Mouse (Mus musculus): ENCODE data around the gene Llgl2. TPM values are rescaled to one million over a fixed set of nuclear protein-coding genes. Genes with fewer than 3 reads are reported as not detected.

Gene Llgl2
- total and polyA plus RNA-seq, 3 experiments: 18.4 to 20.3 (median 19.4) TPM

DNA sequence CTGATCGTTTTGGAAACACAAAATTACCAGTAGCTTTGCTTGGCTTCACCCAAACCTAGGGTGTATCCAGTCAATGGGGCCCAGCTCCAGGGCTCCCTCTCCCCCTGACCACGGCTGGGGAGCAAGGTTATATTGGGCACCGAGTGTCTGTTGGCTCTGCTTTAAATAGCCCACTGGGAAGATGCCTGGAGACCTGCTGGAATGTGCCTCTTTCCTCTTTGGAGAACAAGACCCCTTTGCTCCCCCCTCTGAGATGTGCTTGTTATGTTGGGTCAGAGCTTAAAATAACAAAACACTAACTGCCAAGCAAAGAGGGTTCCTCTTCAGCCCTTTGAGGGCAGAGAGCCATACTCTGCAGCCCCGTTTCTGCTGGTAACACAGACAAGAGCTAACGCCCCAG, 78.3 kb downstream of the Llgl2 start:
- intact Hi-C loops (cut with DNase I): no loop called here
- 45% methylated on average over 5 of the region's 5 CpGs for WGBS
- Histone ChIP-seq H3K9ac (ENCODE audit: low read depth, low read length) (peak overlapping the region; percentile 39; the same call in 1 of the 2 replicates), H3K4me3 (peak overlapping the region; percentile 4; the same call in 1 of the 2 replicates), H3K79me2 (replicated peaks; ENCODE audit: control insufficient read depth, insufficient read depth, low read length) (no peaks in the 10 kb centered on the region), H3K27ac (peak overlapping the region; percentile 88), H3K4me1 (ENCODE audit: control insufficient read depth, insufficient read depth, low read length) (peaks cover 19% of the 10 kb centered on the region), H3K27me3 (ENCODE audit: control insufficient read depth, insufficient read depth, low read length) (no peaks in the 10 kb centered on the region), H3K36me3 (ENCODE audit: control insufficient read depth, insufficient read depth, low read length) (no peaks in the 10 kb centered on the region; the same call in 1 of the 2 replicates)
- TF ChIP-seq EP300 (IDR thresholded peaks at IDR 0.05; ENCODE audit: insufficient read depth, low read depth, low read length) (peak; percentile 46; the same call in 1 of the 2 replicates), CTCF (IDR thresholded peaks at IDR 0.05) (no peak), POLR2A (IDR thresholded peaks at IDR 0.05; ENCODE audit: insufficient read depth, low read depth, low read length) (peak; percentile 50; the same call in 1 of the 2 replicates)
- peak in 1 of 2 experiments; percentile 66 for DNase-seq

DNA sequence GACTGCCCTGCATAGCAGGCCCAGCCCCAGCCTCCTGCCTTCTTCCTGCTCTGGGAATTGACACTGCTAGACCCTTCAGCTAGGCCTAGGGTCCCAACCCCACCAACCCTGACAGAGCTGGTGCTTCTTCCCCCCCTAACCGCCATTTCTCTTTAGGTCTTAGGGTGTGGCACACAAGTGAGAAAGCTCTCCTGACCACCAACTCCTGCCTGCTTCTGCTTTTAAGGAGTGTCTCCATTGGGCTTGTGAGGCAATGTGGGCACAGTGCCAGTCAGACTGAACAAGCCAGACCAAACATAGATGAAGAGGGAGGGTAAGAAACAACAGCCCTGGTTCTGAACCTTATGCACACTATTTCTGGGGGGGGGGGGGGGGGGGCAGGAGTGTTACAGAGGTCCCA, 79.0 kb downstream of the Llgl2 start:
- Histone ChIP-seq H3K27ac (peak overlapping the region; percentile 88), H3K79me2 (replicated peaks; ENCODE audit: control insufficient read depth, insufficient read depth, low read length) (no peaks in the 10 kb centered on the region), H3K36me3 (ENCODE audit: control insufficient read depth, insufficient read depth, low read length) (no peaks in the 10 kb centered on the region; the same call in 1 of the 2 replicates), H3K4me3 (no peak overlapping the region), H3K9ac (ENCODE audit: low read depth, low read length) (peak overlapping the region; percentile 24), H3K4me1 (ENCODE audit: control insufficient read depth, insufficient read depth, low read length) (peaks cover 19% of the 10 kb centered on the region), H3K27me3 (ENCODE audit: control insufficient read depth, insufficient read depth, low read length) (no peaks in the 10 kb centered on the region)
- peak; percentile 62 to 71 for DNase-seq
- TF ChIP-seq CTCF (IDR thresholded peaks at IDR 0.05) (no peak), EP300 (IDR thresholded peaks at IDR 0.05; ENCODE audit: insufficient read depth, low read depth, low read length) (0 out of 2 replicates have a peak, but pooled peaks have one; percentile 2)
- intact Hi-C loops (cut with DNase I): no loop called here
- 24% methylated on average over 1 of the region's 1 CpGs for WGBS

DNA sequence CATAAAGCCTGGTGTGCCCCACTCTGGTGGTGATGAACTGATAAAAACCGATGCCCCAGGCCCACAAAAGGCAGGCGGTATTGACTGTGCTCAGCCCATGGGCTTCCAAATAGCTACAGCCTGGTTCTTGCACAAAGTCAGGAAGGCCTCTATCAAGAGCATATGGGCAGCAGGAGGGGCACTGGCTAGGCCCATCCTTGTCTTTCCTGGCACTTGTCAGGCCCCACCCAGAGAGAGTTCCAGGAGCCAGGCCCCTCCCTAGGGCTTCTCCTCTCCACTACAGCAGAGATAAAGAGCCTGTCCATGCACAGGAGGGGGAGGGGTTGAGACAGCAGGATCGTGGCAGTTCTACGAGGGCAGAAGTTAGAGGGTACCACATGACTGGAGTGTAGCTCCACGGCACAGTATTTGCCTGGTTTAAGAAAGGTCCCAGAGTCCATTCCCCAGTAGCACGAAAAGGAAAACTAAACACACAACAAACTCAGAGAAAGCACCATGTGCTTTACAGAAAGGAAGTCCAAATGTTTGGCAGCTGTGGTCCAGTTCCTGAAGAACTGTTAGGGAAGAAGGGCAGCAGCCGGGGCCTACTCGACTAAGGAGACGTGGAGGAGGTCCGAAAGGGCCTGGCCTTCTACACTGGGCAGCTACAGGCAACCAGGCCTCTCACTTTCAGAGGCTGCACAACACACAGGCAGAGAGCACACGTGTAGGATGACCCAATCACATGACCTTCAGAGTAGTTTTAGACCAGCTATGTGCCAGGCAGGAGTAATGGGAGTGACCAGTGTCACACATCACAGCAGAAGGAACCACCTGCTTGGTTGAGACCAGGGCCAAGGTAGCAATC, 79.8 kb downstream of the Llgl2 start:
- H3K36me3 ChIP-seq (ENCODE audit: control insufficient read depth, insufficient read depth, low read length): no peaks in the 10 kb centered on the region; the same call in 1 of the 2 replicates
- H3K79me2 ChIP-seq (replicated peaks; ENCODE audit: control insufficient read depth, insufficient read depth, low read length): no peaks in the 10 kb centered on the region
- H3K9ac ChIP-seq (ENCODE audit: low read depth, low read length): peak overlapping the region; percentile 19
- H3K27ac ChIP-seq: peak overlapping the region; percentile 64
- intact Hi-C loops (cut with DNase I): no loop called here
- H3K4me1 ChIP-seq (ENCODE audit: control insufficient read depth, insufficient read depth, low read length): peaks cover 19% of the 10 kb centered on the region
- H3K4me3 ChIP-seq: no peak overlapping the region
- DNase-seq: peak; percentile 44 to 74
- H3K27me3 ChIP-seq (ENCODE audit: control insufficient read depth, insufficient read depth, low read length): no peaks in the 10 kb centered on the region
- peak; percentile 29; the same call in 1 of the 2 replicates for TF ChIP-seq POLR2A (IDR thresholded peaks at IDR 0.05; ENCODE audit: insufficient read depth, low read depth, low read length)
- TF ChIP-seq CTCF (IDR thresholded peaks at IDR 0.05): no peak
- peak; percentile 59 for TF ChIP-seq EP300 (IDR thresholded peaks at IDR 0.05; ENCODE audit: insufficient read depth, low read depth, low read length)
- WGBS: 22% methylated on average over 11 of the region's 11 CpGs

DNA sequence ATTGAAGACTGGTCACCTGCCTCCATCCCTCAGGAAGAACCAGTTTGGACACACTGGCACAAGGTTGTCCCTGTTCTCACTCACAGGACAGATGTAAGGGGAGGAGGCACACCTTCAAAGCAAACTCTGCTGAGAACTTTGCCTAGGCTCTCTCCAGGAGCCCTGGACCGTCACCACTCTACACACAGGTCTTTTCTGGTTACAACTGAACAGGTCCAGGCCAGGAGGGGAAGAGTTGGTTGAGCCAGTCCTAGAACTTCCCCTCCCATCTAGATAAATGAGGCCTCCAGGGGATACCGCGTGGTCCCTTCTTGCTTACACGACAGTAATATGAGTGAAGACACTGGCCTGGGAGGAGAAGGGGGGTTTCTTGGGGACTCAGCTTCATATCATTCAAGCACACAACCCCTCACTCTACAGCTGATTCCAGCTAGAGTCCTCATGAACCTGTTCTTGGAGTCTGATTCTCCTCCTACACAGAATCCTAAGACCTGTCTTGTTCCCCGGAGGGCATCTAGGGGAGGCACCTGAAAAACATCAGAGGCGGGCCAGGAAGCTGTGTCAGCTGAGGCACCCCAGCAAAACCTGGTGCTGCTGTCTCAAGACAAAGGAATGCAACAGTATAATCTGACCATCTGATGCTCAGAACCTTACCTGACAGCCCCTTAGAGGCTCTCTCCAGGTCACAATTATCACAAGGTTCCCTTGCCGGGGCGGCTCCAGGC, 80.5 kb downstream of the Llgl2 start:
- Histone ChIP-seq H3K4me3 (no peak overlapping the region), H3K9ac (ENCODE audit: low read depth, low read length) (no peak overlapping the region), H3K4me1 (ENCODE audit: control insufficient read depth, insufficient read depth, low read length) (peaks cover 19% of the 10 kb centered on the region), H3K79me2 (replicated peaks; ENCODE audit: control insufficient read depth, insufficient read depth, low read length) (no peaks in the 10 kb centered on the region), H3K36me3 (ENCODE audit: control insufficient read depth, insufficient read depth, low read length) (no peaks in the 10 kb centered on the region; the same call in 1 of the 2 replicates), H3K27me3 (ENCODE audit: control insufficient read depth, insufficient read depth, low read length) (no peaks in the 10 kb centered on the region), H3K27ac (peak overlapping the region; percentile 64)
- intact Hi-C loops (cut with DNase I): no loop called here
- no peak for TF ChIP-seq POLR2A (IDR thresholded peaks at IDR 0.05; ENCODE audit: insufficient read depth, low read depth, low read length)
- no peak for TF ChIP-seq CTCF (IDR thresholded peaks at IDR 0.05)
- no peak for TF ChIP-seq EP300 (IDR thresholded peaks at IDR 0.05; ENCODE audit: insufficient read depth, low read depth, low read length)
- DNase-seq: no peak
- 74% methylated on average over 8 of the region's 8 CpGs for WGBS

Small RNA genes lying within 50 kb of the gene (microRNA-seq; reads per million reads assigned to microRNA genes)
- 1.5 to 1.7 reads per million in 2 experiments for gene Mir5621

Other genes with a start within 250 kb of the Llgl2 start
- 10 to 100 TPM; 74.6 to 80.1 TPM for gene Mrps7, start 220.1 kb upstream of the Llgl2 start, total RNA-seq (2021)
- 33.9 and 40.2 TPM in 2 replicates for gene Mrps7, start 220.1 kb upstream of the Llgl2 start, polyA plus RNA-seq (2012; rRNA removed)
- 10 to 100 TPM; 16.5 to 20.3 TPM for gene Gga3, start 220.0 kb upstream of the Llgl2 start, total RNA-seq (2021)
- 15.4 and 17.1 TPM in 2 replicates for gene Gga3, start 220.0 kb upstream of the Llgl2 start, polyA plus RNA-seq (2012; rRNA removed)
- 10 to 100 TPM; 51.3 to 54.7 TPM for gene Mif4gd, start 211.1 kb upstream of the Llgl2 start, total RNA-seq (2021)
- 94.0 and 123 TPM in 2 replicates for gene Mif4gd, start 211.1 kb upstream of the Llgl2 start, polyA plus RNA-seq (2012; rRNA removed)
- 10 to 100 TPM; 32.9 to 40.7 TPM for gene Slc25a19, start 195.8 kb upstream of the Llgl2 start, total RNA-seq (2021)
- 97.1 and 106 TPM in 2 replicates for gene Slc25a19, start 195.8 kb upstream of the Llgl2 start, polyA plus RNA-seq (2012; rRNA removed)
- gene Grb2, start 115.5 kb upstream of the Llgl2 start, total RNA-seq (2021): 100 to 1,000 TPM; 107 to 109 TPM
- gene Grb2, start 115.5 kb upstream of the Llgl2 start, polyA plus RNA-seq (2012; rRNA removed): 52.0 and 73.2 TPM in 2 replicates
- 100 to 1,000 TPM in 1 of 2 experiments, 10 to 100 TPM in 1; 99.5 to 103 TPM for gene Tmem94, start 58.6 kb upstream of the Llgl2 start, total RNA-seq (2021)
- gene Tmem94, start 58.6 kb upstream of the Llgl2 start, polyA plus RNA-seq (2012; rRNA removed): 125 and 135 TPM in 2 replicates
- 10 to 100 TPM; 40.5 to 43.8 TPM for gene Caskin2, start 10.4 kb upstream of the Llgl2 start, total RNA-seq (2021)
- gene Caskin2, start 10.4 kb upstream of the Llgl2 start, polyA plus RNA-seq (2012; rRNA removed): 38.5 TPM in 2 replicates
- 1 to 10 TPM; 7.2 to 9.3 TPM for gene Tsen54, start 9.3 kb upstream of the Llgl2 start, total RNA-seq (2021)
- 15.9 and 16.3 TPM in 2 replicates for gene Tsen54, start 9.3 kb upstream of the Llgl2 start, polyA plus RNA-seq (2012; rRNA removed)
- gene Myo15b, start 34.4 kb downstream of the Llgl2 start, total RNA-seq (2021): under 1 TPM in 1 of 2 experiments, not detected in 1; 0.05 TPM
- 0.20 and 0.29 TPM in 2 replicates for gene Myo15b, start 34.4 kb downstream of the Llgl2 start, polyA plus RNA-seq (2012; rRNA removed)
- gene Smim5, start 75.9 kb downstream of the Llgl2 start, total RNA-seq (2021): 10 to 100 TPM; 10.2 to 17.8 TPM
- 21.8 and 32.8 TPM in 2 replicates for gene Smim5, start 75.9 kb downstream of the Llgl2 start, polyA plus RNA-seq (2012; rRNA removed)
- gene Smim6, start 88.0 kb downstream of the Llgl2 start, total RNA-seq (2021): not detected
- 0.29 and 0.35 TPM in 2 replicates for gene Smim6, start 88.0 kb downstream of the Llgl2 start, polyA plus RNA-seq (2012; rRNA removed)
- 10 to 100 TPM; 16.4 to 18.1 TPM for gene Sap30bp, start 109.2 kb downstream of the Llgl2 start, total RNA-seq (2021)
- gene Sap30bp, start 109.2 kb downstream of the Llgl2 start, polyA plus RNA-seq (2012; rRNA removed): 9.1 and 10.8 TPM in 2 replicates
- gene Recql5, start 109.4 kb downstream of the Llgl2 start, total RNA-seq (2021): 1 to 10 TPM; 6.8 to 7.4 TPM
- 10.2 and 12.2 TPM in 2 replicates for gene Recql5, start 109.4 kb downstream of the Llgl2 start, polyA plus RNA-seq (2012; rRNA removed)
- gene Itgb4, start 150.7 kb downstream of the Llgl2 start, total RNA-seq (2021): 1 to 10 TPM; 2.6 to 2.9 TPM
- 1.9 and 3.1 TPM in 2 replicates for gene Itgb4, start 150.7 kb downstream of the Llgl2 start, polyA plus RNA-seq (2012; rRNA removed)
- 10 to 100 TPM; 14.5 to 14.7 TPM for gene Galk1, start 188.7 kb downstream of the Llgl2 start, total RNA-seq (2021)
- gene Galk1, start 188.7 kb downstream of the Llgl2 start, polyA plus RNA-seq (2012; rRNA removed): 14.6 and 16.4 TPM in 2 replicates
- 100 to 1,000 TPM; 105 to 128 TPM for gene H3f3b, start 203.9 kb downstream of the Llgl2 start, total RNA-seq (2021)
- gene H3f3b, start 203.9 kb downstream of the Llgl2 start, polyA plus RNA-seq (2012; rRNA removed): 67.5 and 82.1 TPM in 2 replicates
- 1 to 10 TPM; 7.1 to 7.9 TPM for gene Unk, start 206.3 kb downstream of the Llgl2 start, total RNA-seq (2021)
- 16.5 and 20.4 TPM in 2 replicates for gene Unk, start 206.3 kb downstream of the Llgl2 start, polyA plus RNA-seq (2012; rRNA removed)